ENCODE assay signal across 1 mouse cellular context in the genomic region with DNA sequence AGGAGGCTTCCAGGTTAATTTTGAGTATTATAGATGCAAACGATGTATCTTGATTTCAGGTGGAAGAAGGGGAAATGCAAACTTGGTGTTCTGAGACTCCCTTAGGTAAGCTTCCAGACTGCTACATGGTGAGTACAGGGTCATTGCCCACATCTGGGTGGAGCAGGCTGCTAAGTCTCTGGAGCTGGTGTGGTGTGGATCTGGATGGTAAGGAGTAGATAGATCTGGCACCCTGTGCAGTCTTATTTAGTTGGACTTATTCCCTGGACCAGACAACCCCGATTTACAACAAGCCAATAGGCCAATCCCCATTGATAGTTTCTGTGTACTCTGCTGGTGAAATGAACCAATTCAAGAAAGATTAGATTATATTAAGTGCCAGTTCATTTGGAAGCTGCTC. TPM values are rescaled to one million over a fixed set of nuclear protein-coding genes. Genes with fewer than 3 reads are reported as not detected.
"Had no signal": no experiment of that assay in that cellular context is flagged by ENCODE, and none has a peak within 500 bp of the region (broad histone marks: within the 10 kb centered on the region; RNA-seq: fewer than 3 reads in every experiment).

No protein-coding gene starts in this region.

RNA-seq across cellular contexts. Expression of gene Zfp991, which starts 33.4 kb away (rescaled TPM):
- polyA plus RNA-seq: liver, adult 2 months had no signal
